Mouse (Mus musculus) cortical plate, adult 2 months (tissue): ENCODE measurements around the gene Ppp2r5a. TPM values are rescaled to one million over a fixed set of nuclear protein-coding genes. Genes with fewer than 3 reads are reported as not detected.

Source experiments
- H3K27ac ChIP-seq: fragments of 200-500 bp; 2 replicates; pipeline ENCODE4 v1.5.1; 2012; ENCODE audit warnings: low read length, control low read depth, inconsistent platforms; ENCODE audit not compliant: insufficient read depth
- H3K4me1 ChIP-seq: fragments of 200-500 bp; 2 replicates; pipeline ENCODE4 v1.6.1; 2011; ENCODE audit warnings: low read length; ENCODE audit not compliant: control insufficient read depth, insufficient read depth
- H3K4me3 ChIP-seq: fragments of 200-500 bp; 2 replicates; pipeline ENCODE4 v1.5.1; 2011; ENCODE audit warnings: mild to moderate bottlenecking, low read length, control low read depth; ENCODE audit not compliant: insufficient read depth
- CTCF ChIP-seq: fragments of 200-500 bp; IDR thresholded peaks from 2 replicates; pipeline ENCODE4 v1.5.1; 2011; ENCODE audit warnings: mild to moderate bottlenecking, control low read depth, low read length; ENCODE audit not compliant: insufficient read depth; ENCODE audit errors: extremely low read depth
- POLR2A ChIP-seq: fragments of 200-500 bp; IDR thresholded peaks from 2 replicates; pipeline ENCODE4 v1.6.1; 2011; ENCODE audit warnings: mild to moderate bottlenecking, low read length, control low read depth; ENCODE audit not compliant: insufficient read depth; ENCODE audit errors: extremely low read depth
- polyA plus RNA-seq: library from polyadenylated mRNA; depleted of rRNA; stranded (reverse); fragments of >200 nt; gene quantifications from 2 replicates; pipeline ENCODE4 v1.2.3, GENCODE M21; 2012

The Ppp2r5a gene
- polyA plus RNA-seq, 1 experiment: 79.8 TPM

- no peak overlapping the region for H3K4me3 ChIP-seq
- H3K27ac ChIP-seq: no peak overlapping the region
- peaks cover 2% of the 10 kb centered on the region; the same call in 1 of the 2 replicates for H3K4me1 ChIP-seq
- TF ChIP-seq CTCF (no peak), POLR2A (no peak)
These were observed 84.4 kb downstream of the Ppp2r5a start for GRCm38 (mm10) chr1:191318686-191319085.

DNA sequence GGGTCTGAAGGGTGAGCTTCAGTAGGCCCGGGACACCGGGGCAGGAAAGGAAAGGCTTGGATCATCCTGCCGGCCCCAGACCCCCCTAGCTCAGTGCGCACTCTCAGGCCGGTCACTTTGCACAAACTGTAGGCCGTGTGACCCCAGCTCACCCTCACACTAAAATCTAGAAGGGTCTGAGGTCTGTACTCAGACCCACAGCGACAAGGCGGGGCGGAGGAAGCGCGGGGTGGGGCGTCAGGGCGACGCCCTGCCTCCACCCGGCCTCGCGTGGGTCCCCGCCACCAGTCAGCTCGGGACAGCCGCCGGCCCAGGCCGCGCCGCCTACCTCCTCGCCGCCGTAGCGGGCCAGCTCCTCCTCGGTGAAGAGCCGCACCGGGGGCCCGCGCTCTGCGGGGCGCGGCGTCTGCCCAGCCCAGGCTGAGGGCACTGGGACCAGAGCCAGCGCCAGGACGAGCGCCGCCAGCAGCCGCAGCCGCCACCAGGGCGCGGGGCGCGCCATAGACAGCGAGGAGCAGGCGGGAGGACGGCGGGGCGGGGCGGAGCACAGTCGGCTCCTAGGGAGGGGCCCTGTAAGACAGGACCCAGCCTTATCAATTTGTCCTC lies 85.4 kb downstream of the Ppp2r5a start, which contains the start of gene Nenf:
TSS of gene Nenf (minus strand) at position 604 of the 606 bp plus-strand sequence.
- TF ChIP-seq POLR2A: peak; percentile 47; the same call in 1 of the 2 replicates
- TF ChIP-seq CTCF: no peak
- peak within 1 kb of the TSS; percentile 57 for H3K27ac ChIP-seq
- peaks cover 4% of the 10 kb centered on the region; the same call in 1 of the 2 replicates for H3K4me1 ChIP-seq
- peak within 1 kb of the TSS; percentile 64 for H3K4me3 ChIP-seq

GRCm38 (mm10) chr1:191316818-191317217 lies 86.3 kb downstream of the Ppp2r5a start:
- Histone ChIP-seq H3K4me1 (peaks cover 4% of the 10 kb centered on the region; the same call in 1 of the 2 replicates), H3K27ac (no peak overlapping the region), H3K4me3 (peak overlapping the region; percentile 64)
- no peak for TF ChIP-seq CTCF
- no peak for TF ChIP-seq POLR2A

GRCm38 (mm10) chr1:191313926-191314325 lies 89.1 kb downstream of the Ppp2r5a start:
- no peak overlapping the region for H3K4me3 ChIP-seq
- H3K27ac ChIP-seq: no peak overlapping the region
- TF ChIP-seq POLR2A (no peak), CTCF (no peak)
- peaks cover 4% of the 10 kb centered on the region; the same call in 1 of the 2 replicates for H3K4me1 ChIP-seq

- H3K4me1 ChIP-seq: peaks cover 4% of the 10 kb centered on the region; the same call in 1 of the 2 replicates
- peak overlapping the region; percentile 71; the same call in 1 of the 2 replicates for H3K4me3 ChIP-seq
- TF ChIP-seq CTCF: no peak
- no peak for TF ChIP-seq POLR2A
- H3K27ac ChIP-seq: no peak overlapping the region
These were observed 89.9 kb downstream of the Ppp2r5a start for GRCm38 (mm10) chr1:191313158-191313557.

- Histone ChIP-seq H3K4me3 (peak overlapping the region; percentile 71), H3K4me1 (peaks cover 4% of the 10 kb centered on the region; the same call in 1 of the 2 replicates), H3K27ac (no peak overlapping the region)
- TF ChIP-seq POLR2A: no peak
- TF ChIP-seq CTCF: peak; percentile 85
These were observed 90.5 kb downstream of the Ppp2r5a start for GRCm38 (mm10) chr1:191312513-191312941.

- Histone ChIP-seq H3K4me1 (peaks cover 2% of the 10 kb centered on the region; the same call in 1 of the 2 replicates), H3K27ac (no peak overlapping the region), H3K4me3 (no peak overlapping the region)
- TF ChIP-seq POLR2A (no peak), CTCF (no peak)
These were observed 91.7 kb downstream of the Ppp2r5a start for GRCm38 (mm10) chr1:191311296-191311898.

GRCm38 (mm10) chr1:191307766-191308455 lies 95.2 kb downstream of the Ppp2r5a start:
- TF ChIP-seq CTCF (peak; percentile 27; the same call in 1 of the 2 replicates), POLR2A (no peak)
- Histone ChIP-seq H3K27ac (no peak overlapping the region), H3K4me3 (no peak overlapping the region), H3K4me1 (no peaks in the 10 kb centered on the region)

GRCm38 (mm10) chr1:191306316-191306715 lies 96.8 kb downstream of the Ppp2r5a start:
- H3K27ac ChIP-seq: no peak overlapping the region
- H3K4me1 ChIP-seq: no peaks in the 10 kb centered on the region
- no peak overlapping the region for H3K4me3 ChIP-seq
- TF ChIP-seq CTCF: no peak
- no peak for TF ChIP-seq POLR2A

GRCm38 (mm10) chr1:191305610-191306009 lies 97.5 kb downstream of the Ppp2r5a start:
- H3K4me3 ChIP-seq: no peak overlapping the region
- no peaks in the 10 kb centered on the region for H3K4me1 ChIP-seq
- no peak overlapping the region for H3K27ac ChIP-seq
- TF ChIP-seq POLR2A (no peak), CTCF (peak; percentile 30)

DNA sequence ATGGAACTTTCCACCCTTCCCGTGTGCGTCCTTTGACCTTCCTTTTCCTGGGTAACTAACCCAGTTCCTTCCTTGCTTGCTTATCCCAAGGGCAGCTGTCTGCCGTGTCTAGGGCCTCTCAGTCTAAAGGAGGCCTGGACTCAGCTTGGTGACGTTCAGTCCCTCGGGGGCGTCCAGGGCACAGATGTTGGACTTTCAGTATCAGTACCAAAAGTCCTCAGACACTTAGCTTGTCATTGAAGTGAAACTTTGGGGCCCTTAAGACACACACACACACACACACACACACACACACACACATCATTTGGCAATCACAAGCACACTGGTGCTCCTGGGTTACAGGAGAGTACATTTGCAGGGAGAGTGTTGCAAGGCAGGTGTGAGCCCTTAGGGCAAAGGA lies 98.9 kb downstream of the Ppp2r5a start:
- no peak for TF ChIP-seq CTCF
- no peak for TF ChIP-seq POLR2A
- Histone ChIP-seq H3K4me1 (no peaks in the 10 kb centered on the region), H3K27ac (no peak overlapping the region), H3K4me3 (no peak overlapping the region)
